Mouse (Mus musculus) limb, embryonic 11.5 days (tissue): ENCODE data around the gene Gnb3. TPM values are rescaled to one million over a fixed set of nuclear protein-coding genes. Genes with fewer than 3 reads are reported as not detected.

ENCODE experiments used
- ATAC-seq: fragments of 200-750 bp; cut with Nextera tagmentation; 2 replicates; pipeline ENCODE4 v1.8.0; 2017; ENCODE audit warnings: low read depth; ENCODE audit not compliant: insufficient number of reproducible peaks, low FRiP score, low TSS enrichment
- DNase-seq: peaks from one replicate; pipeline ENCODE4 v3.0.0-alpha.2; 2015; ENCODE audit warnings: low spot score
- H3K27ac ChIP-seq: fragments of 300-500 bp; sonication (generic); replicated peaks from 2 replicates; pipeline ENCODE4 v1.5.1; 2014; ENCODE audit warnings: low read depth, mild to moderate bottlenecking, low read length
- H3K27me3 ChIP-seq: fragments of 300-500 bp; sonication (generic); 2 replicates; pipeline ENCODE4 v1.6.1; 2014; ENCODE audit warnings: mild to moderate bottlenecking, low read length, mixed read lengths; ENCODE audit not compliant: control insufficient read depth, insufficient read depth
- H3K36me3 ChIP-seq: fragments of 300-500 bp; sonication (generic); 2 replicates; pipeline ENCODE4 v1.6.1; 2014; ENCODE audit warnings: mild to moderate bottlenecking, low read length, moderate library complexity, mixed read lengths; ENCODE audit not compliant: control insufficient read depth, insufficient read depth
- H3K4me1 ChIP-seq: fragments of 300-500 bp; sonication (generic); 2 replicates; pipeline ENCODE4 v1.6.1; 2014; ENCODE audit warnings: low read length, mixed read lengths; ENCODE audit not compliant: control insufficient read depth, insufficient read depth
- H3K4me2 ChIP-seq: fragments of 300-500 bp; sonication (generic); 2 replicates; pipeline ENCODE4 v1.6.1; 2014; ENCODE audit warnings: low read depth, mild to moderate bottlenecking, moderate library complexity; ENCODE audit not compliant: severe bottlenecking
- H3K4me3 ChIP-seq: fragments of 300-500 bp; sonication (generic); 2 replicates; pipeline ENCODE4 v1.5.1; 2014; ENCODE audit warnings: low read depth, low read length
- H3K9ac ChIP-seq: fragments of 300-500 bp; sonication (generic); 2 replicates; pipeline ENCODE4 v1.6.1; 2014; ENCODE audit warnings: mild to moderate bottlenecking, low read length
- H3K9me3 ChIP-seq: fragments of 300-500 bp; sonication (generic); 2 replicates; pipeline ENCODE4 v1.6.1; 2016; ENCODE audit warnings: low read length; ENCODE audit not compliant: control insufficient read depth
- WGBS: fragments of 180-500 bp; shearing (Covaris S2); extraction: QIAGEN DNeasy Blood & Tissue Kit; methylation state at CpG from one replicate; pipeline ENCODE4 v1.1.7; 2014; 5-methylcytosine and 5-hydroxymethylcytosine counted together
- polyA plus RNA-seq: library from polyadenylated mRNA; unstranded; fragments of >200 nt; fragmentation: Nextera tagmentation; extraction: Ambion mirVana; gene quantifications from 2 replicates; pipeline ENCODE4 v1.2.1, GENCODE M21; 2014

Gene Gnb3
- polyA plus RNA-seq, 1 experiment from 2014 or later = 0.43 TPM

- H3K36me3 ChIP-seq = peaks cover 43% of the 10 kb centered on the region
- no peak overlapping the region for H3K4me3 ChIP-seq
- WGBS = 98% methylated on average over 11 of the region's 11 CpGs
Measured at GRCm38 (mm10) chr6:124817125-124817524, 22.9 kb downstream of the Gnb3 start.

GRCm38 (mm10) chr6:124816611-124817010, 23.5 kb downstream of the Gnb3 start:
- no peak for DNase-seq
- H3K36me3 ChIP-seq = peaks cover 44% of the 10 kb centered on the region
- H3K4me3 ChIP-seq = no peak overlapping the region
- 92% methylated on average over 4 of the region's 4 CpGs for WGBS
- H3K4me1 ChIP-seq = peaks cover 12% of the 10 kb centered on the region; the same call in 1 of the 2 replicates
- H3K27ac ChIP-seq = no peak overlapping the region
- H3K9me3 ChIP-seq = no peaks in the 10 kb centered on the region
- no peak for ATAC-seq
- no peak overlapping the region for H3K4me2 ChIP-seq
- H3K9ac ChIP-seq = no peak overlapping the region
- no peaks in the 10 kb centered on the region for H3K27me3 ChIP-seq

More at GRCm38 (mm10) chr6:124817125-124817524, 22.9 kb downstream of the Gnb3 start:
- ATAC-seq (no peak), DNase-seq (no peak)
- no peak overlapping the region for H3K27ac ChIP-seq
- H3K27me3 ChIP-seq = no peaks in the 10 kb centered on the region
- no peak overlapping the region for H3K9ac ChIP-seq
- no peak overlapping the region for H3K4me2 ChIP-seq
- H3K9me3 ChIP-seq = no peaks in the 10 kb centered on the region
- peaks cover 11% of the 10 kb centered on the region; the same call in 1 of the 2 replicates for H3K4me1 ChIP-seq

GRCm38 (mm10) chr6:124814858-124815774, 25.0 kb downstream of the Gnb3 start:
- no peak overlapping the region; the same call in 1 of the 2 replicates for H3K4me2 ChIP-seq
- DNase-seq (no peak), ATAC-seq (no peak)
- peaks cover 12% of the 10 kb centered on the region; the same call in 1 of the 2 replicates for H3K4me1 ChIP-seq
- H3K36me3 ChIP-seq = peaks cover 38% of the 10 kb centered on the region
- 71% methylated on average over 9 of the region's 9 CpGs for WGBS
- no peak overlapping the region for H3K9ac ChIP-seq
- no peaks in the 10 kb centered on the region for H3K27me3 ChIP-seq
- H3K4me3 ChIP-seq = no peak overlapping the region
- no peak overlapping the region for H3K27ac ChIP-seq
- H3K9me3 ChIP-seq = no peaks in the 10 kb centered on the region

- DNase-seq = no peak
- Histone ChIP-seq H3K9me3 (no peaks in the 10 kb centered on the region), H3K27ac (no peak overlapping the region), H3K4me1 (peaks cover 16% of the 10 kb centered on the region; the same call in 1 of the 2 replicates), H3K36me3 (peaks cover 32% of the 10 kb centered on the region), H3K27me3 (no peaks in the 10 kb centered on the region), H3K9ac (no peak overlapping the region), H3K4me2 (peak overlapping the region; percentile 82), H3K4me3 (peak overlapping the region; percentile 91)
- 34% methylated on average over 8 of the region's 8 CpGs for WGBS
- peak; percentile 45; the same call in 1 of the 2 replicates for ATAC-seq
Measured at GRCm38 (mm10) chr6:124814448-124814847, 25.6 kb downstream of the Gnb3 start.

DNA sequence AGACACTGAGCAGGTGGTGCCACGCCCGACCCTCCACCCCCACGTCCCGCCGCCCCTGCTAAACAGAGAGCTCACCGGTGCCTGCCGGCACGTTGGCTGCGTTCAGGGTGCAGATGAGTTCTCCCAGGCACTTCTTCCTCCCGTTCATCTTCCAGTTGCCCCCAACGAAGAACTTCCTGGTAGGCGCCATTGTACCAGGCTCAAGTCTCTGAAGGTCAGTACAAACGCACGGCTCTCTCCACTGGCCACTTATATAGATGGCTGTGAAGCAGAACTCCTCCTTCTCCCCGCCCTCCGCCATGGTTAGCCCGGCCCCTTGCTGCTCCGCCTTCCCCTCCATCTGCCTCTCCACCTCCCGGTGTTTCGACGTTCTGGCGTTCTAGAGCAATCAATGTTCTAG, 26.1 kb downstream of the Gnb3 start, which contains the start of gene Tpi1:
Gene Tpi1 (minus strand): TSS at position 364 of the 400 bp plus-strand sequence.
- Histone ChIP-seq H3K9me3 (no peaks in the 10 kb centered on the region), H3K27ac (peak within 1 kb of the TSS; percentile 82), H3K4me1 (peaks cover 16% of the 10 kb centered on the region; the same call in 1 of the 2 replicates), H3K4me3 (peak within 1 kb of the TSS; percentile 91), H3K27me3 (no peaks in the 10 kb centered on the region), H3K4me2 (peak within 1 kb of the TSS; percentile 82), H3K36me3 (peaks cover 29% of the 10 kb centered on the region), H3K9ac (peak within 1 kb of the TSS; percentile 83)
- under 1% methylated on average over 22 of the region's 22 CpGs for WGBS
- DNase-seq (peak; percentile 92), ATAC-seq (peak; percentile 84)

DNA sequence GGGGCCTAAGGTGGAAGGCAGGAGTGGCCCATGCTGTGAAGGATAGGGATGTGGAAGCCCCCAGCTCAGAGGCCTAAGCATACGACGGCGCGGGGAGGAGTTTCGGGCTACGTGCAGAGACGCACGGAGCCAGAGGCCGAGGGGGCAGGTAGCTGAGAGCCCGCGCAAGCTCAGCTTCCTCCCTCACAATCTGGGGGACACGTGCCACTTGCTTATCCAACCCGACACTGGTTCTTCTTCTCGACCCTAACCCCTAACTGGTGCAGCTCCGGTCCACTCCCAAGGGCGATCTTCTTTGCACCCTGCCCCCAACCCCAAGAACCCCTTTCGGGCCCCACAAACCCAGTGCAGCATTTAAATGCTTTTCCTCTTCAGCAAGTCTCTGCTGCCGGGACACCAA, 26.6 kb downstream of the Gnb3 start:
- Histone ChIP-seq H3K36me3 (peaks cover 26% of the 10 kb centered on the region), H3K4me2 (peak overlapping the region; percentile 82), H3K9ac (peak overlapping the region; percentile 83), H3K9me3 (no peaks in the 10 kb centered on the region), H3K27me3 (no peaks in the 10 kb centered on the region), H3K4me1 (peaks cover 16% of the 10 kb centered on the region; the same call in 1 of the 2 replicates), H3K4me3 (peak overlapping the region; percentile 91), H3K27ac (peak overlapping the region; percentile 82)
- WGBS = under 1% methylated on average over 18 of the region's 18 CpGs
- peak; percentile 83 for DNase-seq
- ATAC-seq = peak; percentile 58; the same call in 1 of the 2 replicates

GRCm38 (mm10) chr6:124812848-124813247, 27.2 kb downstream of the Gnb3 start:
- H3K9me3 ChIP-seq = no peaks in the 10 kb centered on the region
- no peaks in the 10 kb centered on the region for H3K27me3 ChIP-seq
- ATAC-seq (no peak), DNase-seq (no peak)
- H3K4me2 ChIP-seq = peak overlapping the region; percentile 82
- peaks cover 20% of the 10 kb centered on the region for H3K36me3 ChIP-seq
- H3K27ac ChIP-seq = peak overlapping the region; percentile 82; the same call in 1 of the 2 replicates
- peak overlapping the region; percentile 83 for H3K9ac ChIP-seq
- H3K4me3 ChIP-seq = peak overlapping the region; percentile 91
- 26% methylated on average over 9 of the region's 9 CpGs for WGBS
- peaks cover 16% of the 10 kb centered on the region; the same call in 1 of the 2 replicates for H3K4me1 ChIP-seq

DNA sequence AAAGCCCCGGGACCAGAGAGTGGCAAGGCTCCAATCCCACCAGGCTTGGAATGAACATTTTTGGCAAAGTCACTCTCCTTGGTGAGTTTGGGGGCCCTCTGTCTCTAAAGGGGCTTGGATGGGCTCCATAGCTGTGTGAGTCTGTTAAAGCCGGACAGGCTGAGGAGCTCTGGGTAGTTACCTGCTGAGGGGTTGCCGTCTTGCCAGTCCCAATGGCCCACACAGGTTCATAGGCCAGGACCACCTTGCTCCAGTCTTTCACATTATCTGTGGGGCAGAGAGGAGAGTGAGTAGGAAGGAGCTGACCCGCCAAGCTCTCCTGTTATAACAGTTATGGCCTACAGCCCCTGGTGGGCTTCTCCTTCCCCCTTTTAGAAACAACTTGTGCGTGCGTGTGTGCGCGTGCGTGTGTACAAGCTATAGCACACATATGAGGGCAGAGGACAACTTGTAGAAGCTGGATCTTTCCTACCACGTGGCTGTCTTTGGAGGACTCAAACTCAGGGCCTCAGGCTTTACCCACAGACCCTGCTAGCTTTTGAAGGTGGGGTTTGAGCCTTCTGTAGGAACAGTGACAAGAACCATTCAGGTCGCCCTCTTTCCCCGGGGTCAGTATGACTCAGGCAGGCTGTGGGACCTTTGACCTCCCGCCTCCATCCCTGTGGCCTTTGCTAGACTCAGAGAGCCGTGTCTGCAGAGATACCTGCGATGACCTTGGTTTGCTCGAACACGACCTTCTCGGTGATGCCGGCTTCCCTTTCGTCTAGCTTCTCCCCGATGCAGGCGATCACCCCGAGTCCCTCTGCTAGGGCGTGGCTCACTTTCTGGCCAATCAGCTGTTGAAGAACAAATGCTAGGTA, 28.1 kb downstream of the Gnb3 start:
- Histone ChIP-seq H3K4me1 (peaks cover 16% of the 10 kb centered on the region; the same call in 1 of the 2 replicates), H3K4me2 (peak overlapping the region; percentile 82), H3K4me3 (peak overlapping the region; percentile 91), H3K36me3 (peaks cover 11% of the 10 kb centered on the region), H3K9ac (peak overlapping the region; percentile 22; the same call in 1 of the 2 replicates), H3K27me3 (no peaks in the 10 kb centered on the region), H3K27ac (no peak overlapping the region), H3K9me3 (no peaks in the 10 kb centered on the region)
- WGBS = 85% methylated on average over 24 of the region's 24 CpGs
- ATAC-seq (no peak), DNase-seq (no peak)
